Mouse (Mus musculus): ENCODE results near the gene Prkar2b. TPM values are rescaled to one million over a fixed set of nuclear protein-coding genes. Genes with fewer than 3 reads are reported as not detected.

The Prkar2b gene
- total RNA-seq, 2 experiments from 2014 or later, result 43.9 to 46.2 TPM

DNA sequence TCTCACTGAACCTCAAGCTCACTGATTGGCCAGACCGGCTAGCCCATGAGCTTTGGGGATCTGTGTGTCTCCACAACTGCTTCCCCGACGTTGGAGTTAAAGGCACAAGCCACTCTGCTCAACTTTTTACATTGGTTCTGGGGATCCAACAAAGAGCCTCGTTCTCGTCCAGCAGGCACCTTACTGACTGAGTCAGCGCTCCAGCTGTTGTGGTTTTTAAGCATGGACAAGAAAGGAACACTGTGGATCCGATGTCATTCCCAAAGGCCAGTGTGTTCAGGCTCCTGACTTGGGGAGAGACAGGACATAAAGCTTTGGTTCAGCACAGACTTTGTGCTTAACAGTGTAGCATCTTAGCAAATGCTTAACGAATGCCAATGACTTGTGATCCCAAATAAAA, 89.5 kb downstream of the Prkar2b start:
- no peak for DNase-seq (ENCODE audit: low spot score in 2 of 2)

DNA sequence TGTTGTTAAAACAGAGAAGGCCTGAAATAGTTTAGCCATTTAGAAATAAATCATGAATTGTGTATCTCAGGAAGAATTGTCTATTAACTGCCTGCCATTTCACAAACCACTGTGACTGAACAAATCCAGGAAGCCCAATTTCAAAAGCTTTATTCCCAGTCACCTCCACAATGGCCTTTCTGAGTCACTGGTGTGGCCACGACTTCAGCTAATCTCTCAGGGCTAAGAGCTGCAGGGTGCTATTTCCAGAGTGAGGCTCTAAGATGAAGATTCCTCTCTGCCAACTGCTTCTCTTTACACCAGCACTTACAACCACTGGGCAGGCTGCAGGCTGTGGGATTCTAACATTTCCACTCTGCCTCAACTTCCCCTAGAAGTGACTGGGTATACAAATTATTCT, 92.0 kb downstream of the Prkar2b start:
- DNase-seq (ENCODE audit: low spot score in 2 of 2), result no peak

DNA sequence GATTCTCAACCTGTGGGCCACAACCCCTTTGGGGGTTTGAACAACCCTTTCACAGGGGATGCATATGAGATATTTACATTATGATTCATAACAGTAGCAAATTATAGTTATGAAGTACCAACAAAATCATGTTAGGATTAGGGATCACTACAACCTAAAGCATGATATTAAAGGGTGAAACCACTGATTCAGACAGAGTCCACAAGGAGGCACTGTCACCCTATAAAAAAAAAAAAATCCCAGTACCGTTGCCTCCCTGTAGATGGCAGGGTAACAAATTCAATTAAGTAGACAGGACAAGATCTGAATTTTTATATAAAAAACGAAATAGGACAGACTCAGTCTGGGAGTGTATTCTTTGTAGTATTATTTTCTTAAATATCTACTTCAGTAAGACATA, 93.6 kb downstream of the Prkar2b start:
- DNase-seq (ENCODE audit: low spot score in 2 of 2), result peak in 1 of 2 experiments; percentile 80

DNA sequence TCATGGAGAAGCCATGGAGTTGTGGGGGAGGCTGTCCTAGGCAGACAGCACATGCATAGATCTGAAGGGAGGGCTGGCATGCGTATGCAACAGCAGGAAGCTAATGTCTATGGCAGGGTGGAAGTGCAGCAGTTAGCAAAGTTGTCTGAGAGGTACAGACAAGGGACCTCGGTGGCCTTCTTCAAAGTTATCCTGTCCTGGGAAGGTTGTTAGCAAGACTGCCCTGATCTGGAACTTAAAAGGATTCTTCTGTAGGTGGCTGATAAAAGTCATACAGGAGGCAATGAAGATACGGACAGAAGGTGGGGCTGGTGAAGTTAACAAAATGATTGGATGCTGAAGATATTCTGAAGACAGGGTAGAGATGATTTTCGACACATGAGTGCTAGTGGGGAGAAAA, 94.7 kb downstream of the Prkar2b start:
- DNase-seq (ENCODE audit: low spot score in 2 of 2), result no peak

DNA sequence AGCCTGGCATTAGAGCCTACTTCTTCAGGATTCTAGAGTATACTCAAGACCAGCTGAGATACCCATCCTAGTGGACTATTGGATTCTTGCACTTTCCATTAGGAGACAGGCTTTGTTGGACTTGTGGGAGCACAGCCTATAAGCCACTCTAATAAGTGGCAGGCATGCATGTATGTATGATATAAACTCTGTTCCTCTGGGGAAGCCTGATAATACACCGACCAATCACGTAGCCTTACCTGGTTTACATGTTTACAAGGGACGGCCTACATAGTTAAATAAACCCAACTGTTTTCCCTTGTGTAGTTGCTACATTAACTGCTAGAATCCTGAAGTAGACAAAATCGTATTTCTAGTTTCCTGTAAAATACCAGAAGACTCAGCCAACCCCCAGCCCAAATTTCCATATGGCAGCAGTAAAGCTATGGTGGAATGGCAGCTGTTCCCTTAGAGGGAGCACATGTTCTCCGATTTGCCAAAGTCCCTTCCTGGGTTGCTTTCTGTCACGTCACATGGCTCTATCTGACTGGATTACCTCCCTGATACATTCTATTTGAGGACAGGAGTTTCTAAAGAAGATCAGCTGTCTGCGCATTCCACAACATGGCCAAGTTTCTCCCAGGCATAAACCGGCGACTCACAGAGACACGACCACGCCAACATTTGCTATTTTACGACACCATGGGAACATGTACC, 95.4 kb downstream of the Prkar2b start:
- peak; percentile 41 to 71 for DNase-seq (ENCODE audit: low spot score in 2 of 2)

DNA sequence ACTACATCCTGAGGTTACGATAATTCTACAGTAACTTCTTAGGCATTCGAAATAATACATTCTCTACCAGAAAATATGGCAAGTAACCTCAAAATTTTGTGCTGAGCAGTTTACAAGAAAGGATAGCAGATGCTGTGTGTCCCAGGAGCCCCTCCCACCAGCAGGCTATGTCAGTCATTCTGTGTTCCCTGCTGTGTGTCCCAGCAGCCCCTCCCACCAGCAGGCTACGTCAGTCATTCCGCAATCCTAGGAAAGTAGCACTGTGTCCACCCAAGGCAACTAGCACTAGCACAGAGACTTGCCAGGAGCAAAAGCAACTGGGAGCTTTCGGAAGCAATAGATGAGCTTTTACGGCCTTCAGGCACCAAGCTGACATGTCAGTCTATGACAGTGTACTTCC, 97.0 kb downstream of the Prkar2b start:
- peak in 1 of 2 experiments; percentile 49 for DNase-seq (ENCODE audit: low spot score in 2 of 2)

DNA sequence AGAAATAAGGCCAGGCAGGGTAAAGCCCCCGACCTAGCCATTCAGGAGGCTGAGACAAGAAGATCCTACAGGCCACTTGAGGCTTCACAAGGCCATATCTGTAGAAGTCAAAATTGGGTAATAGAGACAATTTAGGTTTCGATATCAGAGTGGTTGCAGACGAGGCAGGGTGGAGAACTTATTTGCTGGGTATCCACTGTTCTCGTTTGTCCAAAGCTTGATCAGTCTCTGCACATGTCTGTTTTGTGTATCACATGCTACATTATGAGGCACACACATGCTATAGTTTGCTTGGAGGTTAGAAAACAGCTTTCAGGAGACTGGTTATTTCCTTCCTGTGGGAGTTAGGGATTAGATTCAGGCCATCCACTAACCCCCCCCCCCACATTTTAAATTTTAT, 105.3 kb downstream of the Prkar2b start:
- DNase-seq (ENCODE audit: low spot score in 2 of 2), result no peak

DNA sequence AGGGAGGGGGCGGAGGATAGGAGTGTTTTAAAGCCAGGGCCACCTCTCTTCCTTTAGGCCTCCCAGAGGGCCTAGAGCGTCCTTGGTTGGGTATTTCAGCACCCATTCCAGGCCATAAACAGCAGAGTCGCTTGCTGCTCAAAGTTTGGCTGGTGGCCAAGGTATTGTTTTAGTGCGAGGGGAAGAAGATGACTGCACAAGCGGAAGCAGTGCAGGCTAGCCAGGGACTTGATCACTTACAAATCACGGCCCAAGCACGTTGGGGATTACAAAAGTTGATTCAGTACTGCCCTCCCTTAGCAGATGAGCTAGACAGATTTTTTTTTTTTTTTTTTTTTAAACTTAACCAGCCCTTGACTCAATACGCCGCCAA, 110.5 kb downstream of the Prkar2b start:
- DNase-seq (ENCODE audit: low spot score in 2 of 2), result no peak

DNA sequence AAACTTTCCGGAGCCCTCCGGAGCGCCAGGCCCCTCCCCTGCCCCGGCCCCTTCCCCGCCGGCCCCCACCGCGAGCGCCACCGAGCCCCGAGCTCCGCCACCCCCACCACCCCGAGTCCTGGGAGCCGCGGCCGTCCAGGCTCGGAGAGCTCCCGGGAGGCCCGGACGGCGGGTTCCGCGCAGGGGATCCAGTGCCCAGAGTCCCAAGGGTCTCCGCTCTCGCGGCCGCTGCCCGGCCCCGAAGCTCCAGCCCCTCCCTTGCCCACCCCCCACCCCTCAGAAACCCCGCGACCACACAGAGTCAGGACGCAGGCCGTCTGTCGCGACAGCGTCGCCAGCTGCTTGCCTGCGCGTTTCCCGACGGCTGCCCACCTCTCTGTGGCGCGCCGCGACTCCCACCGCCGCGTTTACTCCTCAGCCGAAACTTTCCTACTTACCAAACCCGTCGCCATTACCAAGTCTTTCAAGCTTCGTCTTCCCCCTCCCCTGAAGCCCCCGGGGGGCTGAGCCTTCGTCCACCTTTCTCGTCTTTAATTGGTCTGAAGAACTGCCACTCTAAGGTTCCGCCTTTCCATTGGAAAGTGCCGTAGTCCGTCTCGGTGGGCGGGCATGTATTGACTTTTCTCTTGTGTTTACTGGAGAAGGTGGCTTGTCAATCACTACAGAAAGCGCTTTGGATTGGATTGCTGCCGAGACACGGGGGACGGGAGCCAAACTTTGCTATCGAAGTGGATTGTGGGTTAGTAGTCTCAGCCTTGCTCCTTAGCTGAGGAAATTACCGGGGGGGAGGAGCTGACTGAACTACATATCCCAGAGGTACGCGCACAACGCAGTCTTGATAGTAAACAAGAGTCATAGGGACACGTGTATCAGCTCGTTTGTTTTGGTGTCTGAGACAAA, 111.1 kb downstream of the Prkar2b start, which contains the start of gene Hbp1:
Gene Hbp1 (minus strand): TSS at position 777 of the 900 bp plus-strand sequence.
- peak; percentile 100 for DNase-seq (ENCODE audit: low spot score in 2 of 2)

DNA sequence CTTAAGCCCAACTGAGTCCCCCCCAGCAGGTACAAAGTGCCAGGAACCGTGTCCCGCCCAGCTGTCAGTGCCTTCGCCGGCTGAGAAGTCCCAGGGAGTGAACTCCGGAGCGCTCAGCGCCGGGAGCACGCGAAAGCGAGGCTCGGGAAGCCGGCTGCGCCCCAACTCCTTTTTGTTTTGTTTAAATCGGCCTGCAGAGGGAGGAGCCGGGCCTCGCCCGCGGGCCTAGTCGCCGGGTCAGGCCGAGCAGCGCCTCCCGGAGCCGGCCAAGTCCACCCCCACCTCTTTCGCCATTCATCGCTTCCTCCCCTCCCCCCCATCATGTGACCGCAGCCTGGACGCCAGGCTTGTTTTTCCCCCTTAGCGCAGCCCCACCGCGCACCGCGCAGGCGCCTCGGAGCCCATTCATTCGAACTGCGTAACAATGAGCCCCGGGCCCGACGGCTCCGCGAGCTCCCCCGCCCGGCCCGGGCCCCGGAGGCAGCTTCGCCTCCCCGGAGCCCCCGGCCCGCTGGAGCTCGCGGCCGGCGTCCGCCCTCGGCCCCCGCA, 111.8 kb downstream of the Prkar2b start:
- DNase-seq (ENCODE audit: low spot score in 2 of 2), result peak; percentile 87 to 95

DNA sequence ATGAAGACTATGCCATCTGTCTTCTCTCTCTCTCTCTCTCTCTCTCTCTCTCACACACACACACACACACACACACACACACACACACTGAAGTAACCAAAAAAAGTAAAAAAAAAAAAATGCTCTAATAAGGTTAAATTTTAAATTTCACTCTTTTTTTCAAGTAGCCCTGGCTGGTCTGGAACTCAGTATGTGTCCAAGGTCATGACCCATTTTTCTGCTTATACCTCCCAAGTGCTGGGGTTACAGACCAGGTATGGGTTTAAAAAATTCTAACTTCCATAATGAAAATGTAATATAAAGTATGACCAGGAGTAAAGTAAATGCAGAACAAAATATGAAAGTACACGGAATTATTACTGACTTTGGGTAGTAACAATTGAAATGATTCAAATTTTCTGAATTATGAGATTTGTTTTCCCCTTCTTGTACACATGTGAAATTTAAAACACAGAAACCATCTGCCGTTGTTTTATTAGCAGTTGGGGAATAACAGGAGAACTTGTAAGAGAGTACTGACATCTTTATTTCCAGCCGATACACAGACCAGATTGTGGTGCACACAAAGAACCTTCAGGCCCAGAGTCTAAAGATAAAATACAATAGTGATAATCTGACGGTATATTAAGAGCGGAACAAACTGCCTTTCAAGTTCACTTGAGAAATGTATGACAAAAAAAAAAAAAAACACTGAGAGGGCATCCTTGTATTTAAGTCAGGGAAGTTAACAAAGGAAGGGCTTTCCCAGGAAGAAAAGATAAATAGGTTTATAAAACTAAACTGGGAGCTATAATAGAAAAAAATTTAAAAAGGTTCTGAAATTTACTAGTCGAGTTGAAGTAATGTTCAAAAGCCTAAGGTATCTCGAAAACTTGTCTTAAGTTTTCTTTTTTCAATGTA, 112.7 kb downstream of the Prkar2b start:
- no peak for DNase-seq (ENCODE audit: low spot score in 2 of 2)

DNA sequence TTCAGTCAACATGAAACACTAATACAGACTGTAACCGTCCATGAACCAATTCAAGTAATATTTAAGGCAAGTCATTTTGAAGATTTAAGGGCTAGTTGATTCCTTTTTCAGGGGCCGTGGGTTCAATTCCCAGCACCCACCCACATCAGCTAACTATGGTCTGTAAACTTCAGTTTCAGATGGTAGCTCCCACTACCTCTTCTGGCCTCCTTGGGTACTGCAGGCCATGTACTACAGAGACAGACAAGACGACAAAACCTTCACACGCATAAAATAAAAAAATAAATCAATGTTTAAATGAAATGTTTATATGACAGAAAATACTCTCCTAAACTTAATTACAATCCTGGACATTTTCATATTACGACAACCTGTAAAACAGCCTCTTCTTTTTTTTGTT, 113.6 kb downstream of the Prkar2b start:
- no peak for DNase-seq (ENCODE audit: low spot score in 2 of 2)

DNA sequence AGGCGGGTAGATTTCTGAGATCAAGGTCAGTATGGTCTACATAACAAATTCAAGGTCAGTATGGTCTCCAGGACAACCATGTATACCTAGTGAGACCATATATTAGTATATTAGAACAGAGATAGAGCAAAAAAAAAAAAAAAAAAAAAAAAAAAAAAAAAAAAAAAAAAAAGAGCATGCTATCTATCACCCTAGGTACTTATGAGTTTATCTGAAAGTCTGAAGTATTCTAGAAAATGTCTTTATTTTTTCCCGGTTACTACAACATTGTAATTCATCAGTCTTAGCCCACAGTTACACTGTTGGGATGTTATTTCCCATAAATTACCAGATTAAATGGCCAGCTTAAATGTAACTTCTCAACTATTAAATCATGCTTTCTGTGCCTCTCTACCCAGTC, 116.7 kb downstream of the Prkar2b start:
- no peak for DNase-seq (ENCODE audit: low spot score in 2 of 2)

DNA sequence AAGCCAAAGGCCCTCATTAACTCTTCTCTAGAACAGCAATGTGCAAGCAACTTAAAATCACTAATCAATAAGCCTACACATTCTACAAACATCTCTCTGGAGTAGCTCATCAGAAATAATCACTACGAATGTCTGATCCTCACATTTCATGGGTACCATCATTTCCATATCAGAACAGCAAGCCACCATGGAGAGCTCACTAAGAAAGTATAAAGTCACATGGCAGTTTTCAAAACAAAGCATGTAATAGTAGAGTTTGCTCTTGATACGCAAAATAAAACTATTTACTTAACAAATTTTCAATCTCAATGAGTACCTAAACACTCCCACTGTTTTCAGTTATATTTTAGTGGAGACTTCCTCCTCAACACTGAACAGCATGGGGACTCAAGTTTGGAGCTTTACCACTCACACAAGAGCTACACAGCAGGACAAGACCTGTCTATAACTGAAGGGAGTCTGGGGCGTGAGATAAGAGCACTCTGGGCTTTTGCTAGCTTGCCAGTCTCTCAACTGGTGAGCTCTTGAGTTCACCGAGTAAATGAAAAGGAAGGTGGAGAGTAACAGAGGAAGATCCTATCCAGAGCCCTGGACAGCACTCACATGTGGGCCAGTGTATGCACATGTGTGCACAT, 118.0 kb downstream of the Prkar2b start:
- DNase-seq (ENCODE audit: low spot score in 2 of 2), result no peak

DNA sequence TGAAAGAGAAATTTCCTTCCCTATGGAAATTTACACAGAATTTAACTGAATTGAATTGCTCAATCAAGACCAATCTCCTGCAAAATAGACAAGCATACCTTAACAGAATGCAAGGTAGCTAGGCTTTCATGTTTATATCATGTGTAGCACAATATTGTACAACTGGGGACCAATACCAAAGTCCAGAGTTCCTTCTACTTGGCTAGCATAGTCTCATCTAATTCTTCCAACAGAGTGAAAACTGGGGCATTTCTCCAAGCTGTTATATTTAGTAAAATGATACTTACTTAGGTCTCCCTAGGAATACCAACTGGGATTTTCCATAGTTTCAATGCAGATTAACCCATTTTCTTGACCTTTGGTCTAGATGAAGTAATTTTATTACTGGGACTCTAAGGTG, 122.1 kb downstream of the Prkar2b start:
- no peak for DNase-seq (ENCODE audit: low spot score in 2 of 2)

DNA sequence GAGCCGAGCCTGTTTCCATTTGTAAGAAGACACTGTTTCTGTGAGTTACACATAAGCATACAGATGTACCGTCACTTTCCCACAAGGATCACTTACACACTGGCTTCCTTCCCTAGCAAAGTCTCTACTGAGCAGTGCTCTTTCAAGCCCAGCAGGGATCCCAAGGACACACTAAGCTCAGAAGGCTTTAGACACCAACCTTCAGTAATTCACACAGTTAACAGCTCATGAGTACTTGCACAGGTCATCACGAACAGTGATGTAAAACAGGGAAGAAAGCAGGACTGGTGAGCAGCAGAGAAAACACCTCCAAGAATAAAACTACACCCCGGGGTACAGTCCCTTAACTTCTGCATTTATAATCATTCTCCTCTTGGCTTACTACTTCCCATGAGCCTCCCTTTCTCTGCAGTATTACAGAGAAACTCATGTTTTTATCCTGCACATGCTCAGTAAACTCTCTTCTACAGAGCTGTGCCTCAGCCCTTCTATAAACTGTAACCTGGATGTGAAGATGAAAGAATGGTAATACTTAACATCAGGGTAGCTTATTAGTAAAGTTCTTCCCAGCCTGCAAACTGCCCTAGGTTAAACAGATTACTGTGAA, 122.6 kb downstream of the Prkar2b start:
- DNase-seq (ENCODE audit: low spot score in 2 of 2), result no peak

DNA sequence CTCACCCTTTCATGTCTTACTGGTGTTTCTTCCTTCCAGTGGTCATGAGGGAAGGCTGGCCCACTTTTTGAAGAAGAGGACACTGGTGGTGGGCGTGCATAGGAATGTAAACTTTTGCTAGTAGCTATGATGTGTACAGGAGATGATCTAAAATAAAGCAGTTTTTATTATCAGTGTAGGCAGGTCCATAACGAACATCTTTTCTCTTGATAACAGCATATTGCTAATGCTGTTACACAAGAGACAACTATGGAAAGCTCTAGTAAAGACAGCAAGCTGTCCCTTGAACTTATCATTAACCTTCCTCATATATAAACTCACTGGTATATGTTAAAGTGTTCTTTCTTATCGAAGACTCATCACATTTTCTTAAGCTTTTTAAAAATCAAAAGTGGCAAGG, 123.5 kb downstream of the Prkar2b start:
- DNase-seq (ENCODE audit: low spot score in 2 of 2), result no peak

DNA sequence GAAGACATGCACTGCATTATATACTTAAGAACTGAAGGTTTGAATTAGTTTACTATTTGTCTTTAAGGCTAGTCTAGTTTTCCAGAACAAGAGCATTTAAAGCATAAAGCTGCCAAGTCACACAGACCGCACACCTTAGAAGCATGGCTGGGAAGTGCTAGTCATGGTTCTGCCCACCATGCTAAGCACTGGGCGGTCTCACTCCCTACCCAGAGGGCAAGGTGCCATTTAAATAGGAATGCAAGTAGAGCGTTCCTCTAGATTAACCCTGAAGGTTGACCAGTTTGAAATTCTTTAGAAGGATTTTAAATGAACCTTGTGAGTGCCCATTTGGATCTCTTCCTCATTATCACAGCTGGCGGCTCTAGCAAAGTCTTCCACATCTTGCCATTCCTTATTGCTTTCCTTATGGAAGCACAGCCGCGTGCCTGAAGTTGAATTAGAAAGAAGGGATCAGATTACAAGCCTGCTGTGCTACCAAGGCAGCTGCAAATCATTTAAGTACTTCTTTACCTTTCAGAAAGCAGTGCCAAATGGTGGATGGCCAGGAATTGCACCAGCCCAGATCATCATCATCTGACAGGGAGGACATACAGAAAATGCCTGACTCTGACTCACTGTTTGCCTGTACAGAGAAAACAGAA, 124.3 kb downstream of the Prkar2b start:
- no peak for DNase-seq (ENCODE audit: low spot score in 2 of 2)

DNA sequence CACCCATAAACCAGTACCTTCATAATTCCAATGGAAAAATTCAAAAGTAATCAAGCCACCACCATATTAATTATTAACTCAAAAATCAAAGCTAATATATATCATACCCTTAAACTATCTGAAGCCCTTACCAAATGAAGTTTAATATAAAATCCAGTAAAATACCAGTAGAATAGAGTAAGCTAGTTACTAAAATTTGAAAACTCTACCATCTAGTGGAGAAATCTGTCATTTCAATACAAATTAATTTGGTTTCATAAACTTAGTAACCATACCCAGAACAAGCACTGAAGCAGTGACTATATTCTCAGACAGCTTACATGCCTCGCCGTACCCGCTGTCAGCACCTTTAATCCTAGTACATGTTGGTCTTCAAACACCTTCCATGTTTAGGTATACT, 129.3 kb downstream of the Prkar2b start:
- DNase-seq (ENCODE audit: low spot score in 2 of 2), result no peak

DNA sequence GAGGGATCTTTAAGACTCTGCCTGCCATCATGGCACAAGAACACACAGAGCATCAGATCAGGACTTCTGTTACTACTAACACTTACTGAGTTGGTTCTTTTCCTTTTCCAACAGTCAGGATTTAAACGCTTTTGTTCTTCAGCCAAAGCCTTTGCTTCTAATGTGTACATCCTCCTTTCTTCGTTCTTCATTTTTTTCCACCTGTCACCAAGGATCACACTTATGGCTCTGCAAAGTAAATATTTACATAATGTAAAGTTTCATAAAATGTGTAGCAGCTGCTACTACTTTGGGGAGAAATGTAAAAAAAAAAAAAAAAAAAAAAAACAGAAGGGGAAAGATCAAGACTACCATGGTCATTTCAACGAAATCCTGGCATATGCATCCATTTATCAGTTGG, 132.6 kb downstream of the Prkar2b start:
- no peak for DNase-seq (ENCODE audit: low spot score in 2 of 2)

Measured in layer of hippocampus, postnatal 14 days (tissue).